Mouse (Mus musculus) C2C12 (cell line): ENCODE results near the gene Isoc2a.

Source experiments
- CEBPB ChIP-seq: IDR thresholded peaks from one replicate; pipeline ENCODE4 v1.6.1; 2011; ENCODE audit warnings: low read depth, mild to moderate bottlenecking, control low read depth, moderate library complexity
- CTCF ChIP-seq: IDR thresholded peaks from one replicate; pipeline ENCODE4 v1.5.1; 2011; ENCODE audit not compliant: control insufficient read depth, insufficient read depth, insufficient read length
- MAX ChIP-seq: IDR thresholded peaks from one replicate; pipeline ENCODE4 v1.6.1; 2011; ENCODE audit warnings: mild to moderate bottlenecking, control low read depth
- MYOD1 ChIP-seq: IDR thresholded peaks from one replicate; pipeline ENCODE4 v1.6.1; 2011; ENCODE audit warnings: low read depth; ENCODE audit not compliant: control insufficient read depth, insufficient read length
- MYOG ChIP-seq: IDR thresholded peaks from one replicate; pipeline ENCODE4 v1.6.1; 2011; ENCODE audit not compliant: control insufficient read depth, insufficient read length; ENCODE audit errors: extremely low read depth
- USF1 ChIP-seq: IDR thresholded peaks from one replicate; pipeline ENCODE4 v1.6.1; 2011; ENCODE audit warnings: low read depth, mild to moderate bottlenecking, control low read depth, moderate library complexity

- TF ChIP-seq CTCF (peak; percentile 5), MAX (no peak), MYOG (no peak), CEBPB (no peak), MYOD1 (no peak), USF1 (no peak)
Observed at GRCm38 (mm10) chr7:4924483-4924882, 47.5 kb downstream of the Isoc2a start.
